Mouse (Mus musculus) erythroblast, embryonic 14.5 days (primary cell): ENCODE results near the gene Tarsl2.

Source experiments
- GATA1 ChIP-seq: IDR thresholded peaks from 2 replicates; pipeline ENCODE4 v1.6.1; 2012; ENCODE audit warnings: low read length, inconsistent platforms, mixed read lengths
- TAL1 ChIP-seq: IDR thresholded peaks from 3 replicates; pipeline ENCODE4 v1.6.1; 2012; ENCODE audit warnings: low read length, inconsistent platforms, mixed read lengths

GRCm38 (mm10) chr7:65657490-65658120, 12.9 kb downstream of the Tarsl2 start:
- TF ChIP-seq TAL1 (no peak), GATA1 (no peak)
